Mouse (Mus musculus) hindbrain, embryonic 11.5 days (tissue): ENCODE data around the gene Nufip1. TPM values are rescaled to one million over a fixed set of nuclear protein-coding genes. Genes with fewer than 3 reads are reported as not detected.

Experiments
- ATAC-seq: fragments of 200-750 bp; cut with Nextera tagmentation; 2 replicates; pipeline ENCODE4 v1.8.0; 2017; ENCODE audit warnings: mild to moderate bottlenecking, moderate TSS enrichment, moderate library complexity; ENCODE audit not compliant: low FRiP score
- DNase-seq: peaks from one replicate; pipeline ENCODE4 v3.0.0-alpha.2; 2015; ENCODE audit warnings: low spot score
- H3K27ac ChIP-seq: fragments of 300-500 bp; sonication (generic); 2 replicates; pipeline ENCODE4 v1.5.1; 2014; ENCODE audit warnings: mild to moderate bottlenecking, low read depth, low read length
- H3K27me3 ChIP-seq: fragments of 300-500 bp; sonication (generic); 2 replicates; pipeline ENCODE4 v1.6.1; 2014; ENCODE audit warnings: mild to moderate bottlenecking, low read length, moderate library complexity, mixed read lengths; ENCODE audit not compliant: control insufficient read depth, insufficient read depth
- H3K36me3 ChIP-seq: fragments of 300-500 bp; sonication (generic); 2 replicates; pipeline ENCODE4 v1.6.1; 2014; ENCODE audit warnings: mild to moderate bottlenecking, low read length, moderate library complexity, mixed read lengths; ENCODE audit not compliant: control insufficient read depth, insufficient read depth
- H3K4me1 ChIP-seq: fragments of 300-500 bp; sonication (generic); replicated peaks from 2 replicates; pipeline ENCODE4 v1.6.1; 2014; ENCODE audit warnings: low read length, mixed read lengths; ENCODE audit not compliant: control insufficient read depth, insufficient read depth
- H3K4me2 ChIP-seq: fragments of 300-500 bp; sonication (generic); replicated peaks from 2 replicates; pipeline ENCODE4 v1.6.1; 2014; ENCODE audit warnings: mild to moderate bottlenecking, low read depth, low read length
- H3K4me3 ChIP-seq: fragments of 300-500 bp; sonication (generic); 2 replicates; pipeline ENCODE4 v1.5.1; 2014; ENCODE audit warnings: low read depth, low read length
- H3K9ac ChIP-seq: fragments of 300-500 bp; sonication (generic); 2 replicates; pipeline ENCODE4 v1.6.1; 2014; ENCODE audit warnings: low read depth, low read length
- H3K9me3 ChIP-seq: fragments of 300-500 bp; sonication (generic); 2 replicates; pipeline ENCODE4 v1.6.1; 2016; ENCODE audit warnings: low read length; ENCODE audit not compliant: control insufficient read depth
- WGBS: fragments of 180-500 bp; shearing (Covaris S2); extraction: QIAGEN DNeasy Blood & Tissue Kit; methylation state at CpG from one replicate; pipeline ENCODE4 v1.1.7; 2014; 5-methylcytosine and 5-hydroxymethylcytosine counted together
- polyA plus RNA-seq: library from polyadenylated mRNA; unstranded; fragments of >200 nt; fragmentation: Nextera tagmentation; extraction: Ambion mirVana; gene quantifications from 2 replicates; pipeline ENCODE4 v1.2.1, GENCODE M21; 2014

Nufip1 gene
- polyA plus RNA-seq, 1 experiment from 2014 or later: 17.1 TPM

DNA sequence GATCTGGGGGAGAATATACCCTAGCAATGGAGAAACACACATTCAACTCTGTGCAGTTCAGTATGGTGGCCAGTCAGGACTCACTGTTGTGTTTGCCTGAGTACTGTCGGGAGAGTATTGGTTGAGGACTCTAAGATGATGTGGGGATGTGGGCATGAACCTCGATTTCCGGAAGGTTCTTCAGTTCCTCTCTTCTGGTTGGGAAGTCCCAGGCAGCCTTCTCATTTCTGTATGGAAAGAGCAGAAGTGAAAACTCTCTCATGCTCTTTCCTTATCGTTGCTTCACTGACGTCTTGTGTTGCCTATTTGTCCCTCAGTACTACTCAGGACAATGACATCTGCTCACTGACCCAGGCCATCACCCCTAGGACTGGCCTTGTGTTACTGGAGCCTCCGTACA lies 68.7 kb downstream of the Nufip1 start:
- Histone ChIP-seq H3K36me3 (no peaks in the 10 kb centered on the region), H3K4me1 (no peaks in the 10 kb centered on the region), H3K4me2 (no peak overlapping the region), H3K27ac (no peak overlapping the region), H3K27me3 (no peaks in the 10 kb centered on the region), H3K9ac (no peak overlapping the region), H3K9me3 (no peaks in the 10 kb centered on the region), H3K4me3 (no peak overlapping the region)
- ATAC-seq: no peak
- DNase-seq: no peak
- 86% methylated on average over 6 of the region's 6 CpGs for WGBS

DNA sequence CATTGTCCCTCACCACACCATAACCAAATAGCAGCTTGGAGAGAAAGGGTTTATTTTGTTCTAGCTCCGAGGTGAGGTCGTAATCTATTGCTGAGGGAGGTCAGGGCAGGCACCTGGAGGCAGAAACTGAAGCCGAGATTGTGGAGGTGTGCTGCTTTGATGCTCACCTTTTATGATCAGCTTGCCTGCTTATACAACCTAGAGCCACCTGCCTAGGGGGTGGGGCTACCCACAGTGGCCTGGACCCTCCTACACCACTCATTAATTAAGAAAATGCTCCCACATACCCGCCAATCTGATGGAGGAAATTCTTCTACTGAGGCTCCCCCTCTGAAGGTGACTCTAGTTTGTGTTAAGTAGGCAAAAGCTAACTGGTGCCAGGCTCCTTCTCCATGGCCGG lies 74.7 kb downstream of the Nufip1 start:
- Histone ChIP-seq H3K4me1 (no peaks in the 10 kb centered on the region), H3K9me3 (no peaks in the 10 kb centered on the region), H3K27me3 (no peaks in the 10 kb centered on the region), H3K4me2 (no peak overlapping the region), H3K4me3 (no peak overlapping the region), H3K9ac (no peak overlapping the region), H3K36me3 (no peaks in the 10 kb centered on the region), H3K27ac (no peak overlapping the region)
- ATAC-seq (no peak), DNase-seq (no peak)
- 84% methylated on average over 5 of the region's 5 CpGs for WGBS

DNA sequence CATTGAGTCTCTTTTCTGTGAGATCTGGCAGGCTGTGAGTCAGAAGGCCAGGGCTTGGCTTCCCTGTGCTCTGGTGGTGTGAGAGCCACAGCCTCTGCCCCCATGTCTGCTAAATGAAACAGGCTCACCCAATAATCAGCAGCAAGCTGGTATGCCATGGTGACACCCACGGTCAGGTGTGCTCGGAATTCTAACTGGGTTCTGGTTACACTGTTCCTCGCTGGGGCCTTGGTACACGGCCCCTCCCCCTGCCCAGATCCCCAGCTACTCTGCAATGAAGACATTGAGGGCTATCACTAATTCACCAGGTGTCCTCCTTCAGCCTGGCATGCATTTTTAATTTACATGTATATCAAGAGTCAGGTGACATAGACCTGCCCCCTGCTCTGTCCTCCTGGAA lies 75.6 kb downstream of the Nufip1 start:
- Histone ChIP-seq H3K4me1 (no peaks in the 10 kb centered on the region), H3K36me3 (no peaks in the 10 kb centered on the region), H3K9me3 (no peaks in the 10 kb centered on the region), H3K27me3 (no peaks in the 10 kb centered on the region), H3K9ac (no peak overlapping the region), H3K4me2 (no peak overlapping the region), H3K4me3 (no peak overlapping the region), H3K27ac (no peak overlapping the region)
- no peak for ATAC-seq
- 74% methylated on average over 4 of the region's 4 CpGs for WGBS
- no peak for DNase-seq

Other genes starting within 250 kb of the Nufip1 start
- gene Kctd4, start 155.9 kb upstream of the Nufip1 start, polyA plus RNA-seq: 0.61 and 1.4 TPM in 2 replicates
- 52.1 and 59.0 TPM in 2 replicates for gene Gtf2f2, start 100.0 kb upstream of the Nufip1 start, polyA plus RNA-seq
- gene Gpalpp1, start 131 bp upstream of the Nufip1 start, polyA plus RNA-seq: 15.1 and 20.4 TPM in 2 replicates